Comparison of ENCODE assay signal across 8 mouse cellular contexts in the genomic region with DNA sequence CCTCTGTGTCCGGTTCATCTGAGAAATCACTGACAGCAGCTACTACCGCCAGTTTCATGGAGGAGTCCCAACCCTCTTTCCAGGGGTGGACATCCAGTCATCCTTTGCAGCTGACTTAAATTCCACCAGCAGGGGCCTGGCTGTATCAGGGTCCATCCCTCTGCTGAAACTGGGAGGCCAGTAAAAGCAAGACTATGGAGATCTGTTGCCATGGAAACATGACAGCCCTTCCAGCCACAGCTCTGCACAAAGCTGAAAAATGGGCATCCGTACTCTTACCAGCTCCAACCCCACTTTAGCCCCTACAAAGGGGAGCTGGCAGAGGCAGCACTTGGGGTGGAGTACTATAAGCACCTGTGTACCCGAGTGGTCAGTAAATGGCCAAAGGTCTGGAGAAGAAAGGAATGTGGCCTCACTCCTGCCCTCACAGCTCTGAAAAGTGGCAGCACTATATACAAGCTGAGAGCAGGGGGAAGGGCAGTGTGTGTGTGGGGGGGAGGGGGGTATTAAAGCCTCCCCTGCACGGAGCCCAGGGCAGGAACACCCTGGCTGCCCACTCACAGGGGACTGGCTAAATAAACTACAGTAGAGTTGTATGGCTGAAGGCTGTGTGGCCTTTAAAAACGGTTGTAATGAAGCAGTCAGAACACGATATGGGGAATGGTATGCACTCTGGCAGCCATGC. TPM values are rescaled to one million over a fixed set of nuclear protein-coding genes. Genes with fewer than 3 reads are reported as not detected.
DNase-seq lines count a peak whose midpoint lies in the region; ATAC-seq lines count a peak whose summit lies in the region.

No protein-coding gene starts in this region.

- H3K9ac ChIP-seq in kidney, embryonic 16.5 days (replicated peaks; ENCODE audit: low read length): no peak overlapping the region
- no peak overlapping the region for H3K9ac ChIP-seq in intestine, embryonic 16.5 days (ENCODE audit: low read depth, low read length)
- peak overlapping the region; percentile 22; the same call in 1 of the 2 replicates for H3K9ac ChIP-seq in neural tube, embryonic 13.5 days

- H3K27me3 ChIP-seq in kidney, embryonic 16.5 days (ENCODE audit: insufficient read depth, low read length): no peaks in the 10 kb centered on the region
- H3K27me3 ChIP-seq in intestine, embryonic 16.5 days (replicated peaks; ENCODE audit: control insufficient read depth, insufficient read depth, low read length): no peaks in the 10 kb centered on the region
- H3K27me3 ChIP-seq in neural tube, embryonic 13.5 days: no peaks in the 10 kb centered on the region

- WGBS in kidney, embryonic 16.5 days: 27% methylated on average over 7 of the region's 7 CpGs
- WGBS in intestine, embryonic 16.5 days: 36% methylated on average over 7 of the region's 7 CpGs
- WGBS in neural tube, embryonic 13.5 days: 10% methylated on average over 7 of the region's 7 CpGs

- H3K27ac ChIP-seq in kidney, embryonic 16.5 days (ENCODE audit: low read length): peak overlapping the region; percentile 81
- peak overlapping the region; percentile 38 for H3K27ac ChIP-seq in intestine, embryonic 16.5 days (ENCODE audit: low read length)
- H3K27ac ChIP-seq in neural tube, embryonic 13.5 days (replicated peaks): peak overlapping the region; percentile 53

- no peak for DNase-seq in kidney, adult 8-10 months
- DNase-seq in embryo, embryonic 9.5 days (ENCODE audit: extremely low spot score): peak; percentile 53
- no peak for DNase-seq in adrenal gland, postnatal 25 days
- DNase-seq in cerebellum, adult 11 months: no peak
- no peak for DNase-seq in urinary bladder, postnatal 14 days (ENCODE audit: low spot score)

- peaks cover 10% of the 10 kb centered on the region; the same call in 1 of the 2 replicates for H3K36me3 ChIP-seq in kidney, embryonic 16.5 days (ENCODE audit: insufficient read depth, low read length)
- no peaks in the 10 kb centered on the region; the same call in 1 of the 2 replicates for H3K36me3 ChIP-seq in intestine, embryonic 16.5 days (ENCODE audit: control insufficient read depth, insufficient read depth, low read length)
- peaks cover 23% of the 10 kb centered on the region for H3K36me3 ChIP-seq in neural tube, embryonic 13.5 days

- ATAC-seq in kidney, embryonic 16.5 days (ENCODE audit: low FRiP score, low TSS enrichment): peak; percentile 32; the same call in 1 of the 2 replicates
- ATAC-seq in intestine, embryonic 16.5 days: no peak
- ATAC-seq in neural tube, embryonic 13.5 days (ENCODE audit: low read depth): peak; percentile 80

- H3K4me2 ChIP-seq in kidney, embryonic 16.5 days (replicated peaks; ENCODE audit: low read depth, low read length): no peak overlapping the region
- H3K4me2 ChIP-seq in intestine, embryonic 16.5 days (ENCODE audit: low read depth, low read length): no peak overlapping the region
- no peak overlapping the region for H3K4me2 ChIP-seq in neural tube, embryonic 13.5 days

- H3K9me3 ChIP-seq in kidney, embryonic 16.5 days (ENCODE audit: low read length): no peaks in the 10 kb centered on the region
- no peaks in the 10 kb centered on the region for H3K9me3 ChIP-seq in intestine, embryonic 16.5 days (ENCODE audit: control insufficient read depth, low read length)
- H3K9me3 ChIP-seq in neural tube, embryonic 13.5 days: no peaks in the 10 kb centered on the region

- H3K4me3 ChIP-seq in kidney, embryonic 16.5 days (ENCODE audit: low read length): no peak overlapping the region
- no peak overlapping the region for H3K4me3 ChIP-seq in intestine, embryonic 16.5 days (ENCODE audit: low read length)
- no peak overlapping the region for H3K4me3 ChIP-seq in neural tube, embryonic 13.5 days

- peaks cover 47% of the 10 kb centered on the region for H3K4me1 ChIP-seq in kidney, embryonic 16.5 days (ENCODE audit: insufficient read depth, low read length)
- peaks cover 39% of the 10 kb centered on the region for H3K4me1 ChIP-seq in intestine, embryonic 16.5 days (ENCODE audit: control insufficient read depth, insufficient read depth, low read length)
- peaks cover 48% of the 10 kb centered on the region for H3K4me1 ChIP-seq in neural tube, embryonic 13.5 days (replicated peaks)

RNA-seq across cellular contexts. Expression of a gene that starts 32.4 kb away (rescaled TPM):
- 22.5 and 23.3 TPM in 2 replicates for polyA plus RNA-seq in kidney, embryonic 16.5 days (2015; fragmentation: Nextera tagmentation; extraction: Ambion mirVana)
- 22.2 and 23.7 TPM in 2 replicates for polyA plus RNA-seq in intestine, embryonic 16.5 days (2015; fragmentation: Nextera tagmentation; extraction: Ambion mirVana)
- polyA plus RNA-seq in neural tube, embryonic 13.5 days (2015; fragmentation: Nextera tagmentation; extraction: Ambion mirVana): 13.9 and 16.0 TPM in 2 replicates
- total RNA-seq in adrenal gland, postnatal 25 days (2021): 86.3 and 107 TPM in 2 replicates
